Mouse (Mus musculus) layer of hippocampus, adult 9-11 months (tissue): ENCODE data around the gene Manba.

Experiments used
- DNase-seq: peaks from one replicate; pipeline ENCODE4 v3.0.0; 2022

The Manba gene

DNA sequence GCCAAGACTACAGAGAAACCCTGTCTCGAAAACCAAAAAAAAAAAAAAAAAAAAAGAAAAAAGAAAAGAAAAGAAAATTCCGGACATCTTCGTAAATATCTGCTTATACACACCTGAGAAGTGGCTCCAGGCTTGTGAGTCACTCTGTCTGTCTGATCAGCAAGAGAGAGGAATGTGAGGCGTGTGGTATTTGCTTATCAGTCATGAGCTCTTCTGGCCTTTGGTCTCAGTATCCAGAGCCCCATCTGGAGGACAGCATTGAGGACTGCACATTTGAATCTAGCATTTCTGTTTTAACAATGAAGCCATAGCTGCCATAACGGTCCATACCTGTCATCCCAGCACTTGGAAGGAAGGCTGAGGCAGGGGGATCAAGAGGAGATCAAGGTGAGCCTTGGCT lies 48.7 kb downstream of the Manba start:
- DNase-seq: no peak

DNA sequence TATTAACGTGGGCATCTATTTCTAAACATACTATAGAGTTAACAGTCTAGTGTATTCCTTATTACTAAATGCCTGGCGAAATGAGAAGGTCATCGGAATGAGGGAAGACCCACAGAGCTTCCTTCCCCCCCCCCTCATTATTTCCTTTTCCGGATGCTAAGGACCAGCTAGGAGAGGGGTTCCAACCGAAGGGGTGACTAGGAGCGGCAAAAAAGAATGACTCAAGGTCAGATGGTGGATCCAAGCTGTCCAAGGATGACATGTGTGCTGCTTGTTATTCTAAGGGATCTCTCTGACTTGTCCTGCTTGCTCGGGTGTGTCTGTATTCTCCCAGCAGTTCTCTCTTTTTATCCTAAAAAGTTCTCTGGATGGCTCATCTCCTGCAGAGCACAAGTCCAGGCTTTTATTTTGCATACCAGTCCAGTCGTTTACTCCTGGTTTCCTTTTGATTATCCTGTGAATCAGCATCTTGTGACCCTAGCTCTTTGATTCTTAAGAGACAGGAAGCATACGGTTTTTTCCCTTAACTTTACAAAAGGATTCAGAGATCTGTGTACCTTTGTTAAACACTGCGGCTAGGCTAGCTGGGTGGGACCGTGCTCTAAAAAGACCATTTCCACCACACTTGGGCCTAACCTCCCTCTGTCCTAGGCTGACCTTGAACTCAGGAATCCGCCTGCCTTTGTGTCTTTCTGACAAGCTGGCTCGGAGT lies 61.0 kb downstream of the Manba start:
- no peak for DNase-seq

DNA sequence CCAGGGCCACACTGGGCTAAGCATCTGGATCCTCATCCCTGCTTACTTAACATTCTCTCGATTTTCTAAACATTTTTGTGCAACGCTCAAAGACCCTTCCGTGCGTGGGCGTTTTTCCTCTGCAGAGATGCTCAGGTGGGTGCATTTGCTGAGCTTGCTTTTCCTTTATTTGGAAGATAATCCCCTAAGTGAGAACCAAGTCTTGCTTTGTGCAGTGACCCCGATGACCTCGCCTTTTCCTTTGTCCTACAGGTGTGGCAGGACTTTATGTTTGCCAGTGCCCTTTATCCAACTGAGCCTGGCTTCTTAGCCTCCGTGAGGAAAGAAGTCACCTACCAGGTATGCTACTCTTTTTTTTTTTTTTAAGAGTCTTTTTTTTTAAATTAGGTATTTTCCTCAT lies 61.9 kb downstream of the Manba start:
- no peak for DNase-seq

DNA sequence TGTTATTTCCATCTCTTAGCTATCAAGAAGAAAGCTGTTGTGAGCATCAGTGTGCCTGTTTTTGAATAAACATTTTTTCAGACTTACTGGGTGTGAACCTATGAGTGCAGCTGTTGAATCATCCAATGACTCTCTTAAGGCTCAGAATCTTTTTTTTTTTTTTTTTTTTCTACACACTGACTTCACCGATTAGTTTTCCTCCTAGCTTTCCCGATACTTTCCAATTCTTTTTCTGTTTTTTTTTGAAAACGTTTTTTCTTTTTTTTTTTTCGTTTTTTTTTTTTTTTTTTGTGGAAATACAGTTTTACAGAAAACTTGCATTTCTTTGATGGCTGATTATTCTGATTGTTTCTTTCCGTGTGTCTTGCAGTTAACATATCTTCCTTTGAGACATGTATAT lies 67.5 kb downstream of the Manba start:
- no peak for DNase-seq

DNA sequence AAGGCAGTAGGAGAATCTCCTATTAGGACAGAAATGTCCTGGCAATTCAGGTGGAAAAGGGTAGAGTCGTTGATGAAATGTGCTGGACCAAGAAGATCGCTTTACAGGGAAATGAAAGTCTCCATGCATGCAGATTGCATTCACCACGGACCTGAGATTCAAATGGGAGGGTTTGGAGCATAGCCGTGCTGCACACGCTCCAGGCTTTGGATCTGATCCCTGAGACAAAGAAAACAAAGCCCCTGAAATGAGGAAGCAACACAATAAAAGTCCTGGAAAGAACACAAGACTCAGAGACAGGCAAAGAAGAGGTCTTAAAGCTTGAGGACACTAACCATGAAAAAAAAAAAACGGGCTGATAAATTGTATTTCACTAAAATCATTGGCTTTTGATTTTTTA lies 69.8 kb downstream of the Manba start:
- DNase-seq: no peak

DNA sequence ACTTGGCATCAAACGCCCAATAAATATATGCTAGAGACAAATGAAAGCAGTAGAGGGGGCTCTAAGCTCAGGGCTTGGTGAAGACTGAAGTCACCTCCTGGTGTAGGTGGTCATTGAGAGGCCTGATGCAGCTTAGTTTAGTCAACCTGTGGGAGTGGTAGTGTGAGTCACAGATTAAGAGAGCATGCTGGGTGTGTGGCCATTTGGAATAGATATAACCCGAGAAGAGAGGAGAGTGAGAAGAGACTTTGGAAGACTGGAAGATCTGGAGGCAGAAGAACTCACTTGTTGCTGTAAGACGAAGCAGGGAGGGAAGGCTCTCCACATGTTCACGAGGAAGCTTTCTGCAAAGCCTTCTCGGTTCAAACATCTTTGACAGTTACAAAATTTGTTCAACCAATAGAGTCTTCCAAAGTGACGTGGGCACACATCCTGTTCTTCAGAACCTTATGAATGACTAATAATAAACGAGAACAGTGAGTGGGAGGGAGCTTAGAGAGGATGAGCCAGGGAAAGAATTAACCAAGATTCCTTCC lies 70.7 kb downstream of the Manba start:
- peak; percentile 38 for DNase-seq

DNA sequence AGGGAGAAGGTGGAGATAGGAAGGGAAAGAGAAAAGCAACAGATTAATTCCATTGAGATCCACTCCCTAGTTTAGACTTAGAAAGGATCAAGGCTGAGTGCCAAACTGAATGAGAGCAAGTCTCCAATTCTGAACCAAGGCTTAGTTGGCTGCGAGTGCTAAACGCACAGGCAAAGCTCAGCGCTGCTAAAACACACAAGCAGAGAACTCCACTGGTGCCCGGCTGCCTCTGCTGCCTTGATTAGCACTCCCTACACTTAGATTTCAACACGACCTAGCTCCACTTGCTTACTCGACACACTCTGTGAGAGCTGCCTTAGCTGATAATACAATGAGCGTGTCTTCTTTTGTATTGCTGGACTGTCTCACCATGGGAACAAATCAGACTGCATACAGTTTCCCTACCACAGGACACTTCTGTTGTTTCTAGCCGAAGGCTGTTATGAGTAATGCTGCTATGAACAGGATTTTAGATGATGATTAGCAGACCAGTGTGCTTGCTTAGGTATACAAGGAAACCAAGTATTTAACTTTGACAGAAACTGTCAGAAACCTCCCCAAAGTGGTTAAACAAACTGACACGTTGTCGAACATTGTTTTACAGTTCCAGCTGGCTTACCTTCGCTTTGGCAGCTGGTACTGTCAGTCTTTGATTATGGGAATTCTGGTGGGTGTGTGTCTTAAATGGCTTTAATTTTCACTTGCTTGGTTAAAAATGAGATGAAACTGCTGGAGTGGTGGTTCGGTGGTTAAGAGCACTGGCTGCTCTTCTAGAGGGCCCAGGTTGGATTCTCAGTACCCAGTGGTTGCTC lies 71.6 kb downstream of the Manba start:
- DNase-seq: peak; percentile 21

DNA sequence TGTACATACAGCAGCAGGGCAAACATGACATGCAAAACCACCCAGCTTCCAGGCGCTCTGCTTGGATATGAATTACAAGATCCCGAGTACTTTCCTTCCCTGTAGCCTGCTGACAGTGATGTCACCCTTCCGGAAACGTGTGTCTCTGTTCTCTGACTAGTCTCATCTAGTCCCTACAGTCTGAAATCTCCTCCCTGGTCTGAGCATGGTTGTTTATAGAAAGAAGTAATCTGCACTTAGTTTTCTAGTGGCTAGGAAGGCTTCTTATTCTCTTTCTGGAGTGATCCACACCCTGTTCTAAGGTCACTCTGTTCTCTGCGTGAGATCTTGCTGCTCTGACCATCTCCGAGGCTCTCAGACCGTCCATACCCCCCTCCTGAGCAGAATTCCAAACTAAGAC lies 76.6 kb downstream of the Manba start:
- no peak for DNase-seq

DNA sequence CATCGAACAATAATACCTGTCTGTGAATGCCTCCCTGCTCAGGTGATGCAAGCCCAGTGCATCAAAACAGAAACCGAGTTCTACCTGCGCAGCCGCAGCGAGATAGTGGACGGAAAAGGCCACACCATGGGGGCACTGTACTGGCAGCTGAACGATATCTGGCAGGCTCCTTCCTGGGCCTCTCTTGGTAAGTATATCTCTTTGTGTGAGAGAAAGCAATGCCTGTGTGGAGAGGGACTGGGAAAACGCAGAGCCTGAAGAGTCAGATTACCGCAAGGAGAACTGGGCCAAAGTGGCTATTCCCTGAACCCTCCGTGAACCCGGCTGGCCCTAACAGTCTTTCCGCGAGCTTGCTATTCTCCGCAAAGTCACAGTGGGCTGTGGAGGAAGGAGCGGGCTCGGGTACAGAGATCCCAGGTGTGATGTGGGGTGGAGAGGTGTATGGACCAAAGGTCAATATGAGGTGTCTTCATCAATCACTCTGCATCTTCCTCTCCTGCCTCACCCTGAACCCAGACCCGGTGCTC lies 77.8 kb downstream of the Manba start:
- no peak for DNase-seq

DNA sequence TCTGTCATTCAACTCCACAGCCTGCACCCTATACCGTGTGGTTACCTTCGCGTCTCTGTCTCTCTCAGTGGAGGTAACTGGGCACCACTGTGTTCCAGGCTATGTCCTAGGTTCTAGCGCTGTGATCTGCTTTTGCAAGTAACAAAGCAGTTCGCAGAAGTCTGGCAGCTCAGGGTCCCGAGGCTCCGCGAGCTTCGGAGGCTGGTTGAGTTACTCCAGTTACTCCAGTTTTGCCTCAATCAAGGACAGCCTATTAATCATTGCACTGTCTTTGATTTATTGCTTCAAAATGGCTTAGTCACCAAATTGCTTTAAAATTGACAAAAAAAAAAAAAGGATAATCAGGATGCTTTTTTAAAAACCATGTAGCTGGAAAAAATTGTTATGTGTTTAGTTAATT lies 79.3 kb downstream of the Manba start:
- DNase-seq: no peak

DNA sequence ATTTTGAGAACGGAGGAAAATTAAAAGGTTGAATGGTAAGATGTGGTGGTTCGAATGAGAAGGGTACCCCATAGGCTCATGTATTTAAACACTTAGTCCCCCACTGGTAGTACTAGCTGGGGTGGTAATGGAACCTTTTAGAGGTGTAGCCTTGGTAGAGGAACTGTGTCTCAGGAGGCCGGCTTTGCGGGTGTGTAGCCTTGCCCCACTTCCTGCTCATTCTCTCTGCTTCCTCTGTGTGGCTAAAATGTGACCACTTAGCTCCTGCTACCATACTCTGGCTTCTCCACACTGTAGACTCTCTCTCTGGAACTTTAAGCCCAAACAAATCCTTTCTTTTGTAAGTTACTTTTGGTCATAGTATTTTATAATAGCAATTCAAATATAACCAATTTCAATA lies 79.9 kb downstream of the Manba start:
- DNase-seq: no peak

DNA sequence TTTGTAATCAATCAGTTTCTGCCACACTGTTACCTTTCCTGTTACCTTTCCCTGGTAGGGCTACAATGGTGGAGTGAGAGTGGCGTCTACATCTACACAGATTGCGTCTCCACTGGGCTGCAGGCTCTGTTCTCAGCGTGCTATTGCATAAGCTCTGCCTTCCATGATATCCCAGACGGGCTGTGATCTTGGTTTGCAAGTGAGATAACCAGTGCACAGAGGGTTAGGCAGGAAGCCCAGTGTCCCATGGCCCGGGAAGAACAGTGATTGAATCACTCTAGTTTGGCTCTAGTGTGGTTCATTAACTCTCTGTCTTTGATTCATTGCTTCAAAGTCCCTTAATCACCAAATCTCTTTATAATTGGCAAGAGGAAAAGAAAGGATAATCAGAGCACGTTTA lies 82.5 kb downstream of the Manba start:
- DNase-seq: no peak

DNA sequence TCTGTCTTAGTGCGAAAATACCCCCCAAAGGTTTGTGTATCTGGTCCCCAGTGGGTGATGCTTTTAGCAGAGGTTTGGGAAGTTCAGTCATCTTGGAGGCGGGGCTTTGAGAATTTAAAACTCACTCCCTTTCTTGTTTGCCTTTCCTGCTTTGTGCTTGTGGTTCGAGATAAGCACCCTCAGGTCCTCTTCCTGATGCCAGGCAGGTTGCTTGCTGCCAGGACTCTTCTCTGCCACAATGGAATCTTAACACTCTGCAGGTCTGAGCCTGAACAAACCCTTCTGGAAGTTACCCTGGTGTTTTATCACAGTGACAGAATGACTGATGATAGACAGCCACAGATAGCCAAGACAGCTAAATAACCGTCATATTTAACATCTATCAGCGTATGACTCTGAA lies 83.2 kb downstream of the Manba start:
- no peak for DNase-seq

DNA sequence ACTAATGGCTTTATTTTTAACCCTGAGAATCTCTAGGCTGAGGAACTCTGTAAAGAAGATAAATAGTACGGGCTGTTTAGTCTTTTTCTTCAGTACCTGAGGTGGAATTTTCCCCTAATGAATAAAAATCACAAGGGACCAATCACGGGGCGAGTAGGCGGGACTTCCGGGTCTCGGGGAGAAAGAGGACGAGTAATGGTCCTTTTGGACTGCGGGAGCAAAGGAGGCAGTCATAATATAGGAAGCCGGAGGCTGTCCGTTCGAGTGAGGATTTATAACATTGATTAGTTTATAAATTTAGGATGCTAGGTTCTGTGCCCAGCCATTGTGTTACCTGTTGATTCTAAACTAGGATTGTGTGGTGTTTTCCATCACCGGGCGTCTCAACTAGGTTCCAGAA lies 86.1 kb downstream of the Manba start:
- no peak for DNase-seq

DNA sequence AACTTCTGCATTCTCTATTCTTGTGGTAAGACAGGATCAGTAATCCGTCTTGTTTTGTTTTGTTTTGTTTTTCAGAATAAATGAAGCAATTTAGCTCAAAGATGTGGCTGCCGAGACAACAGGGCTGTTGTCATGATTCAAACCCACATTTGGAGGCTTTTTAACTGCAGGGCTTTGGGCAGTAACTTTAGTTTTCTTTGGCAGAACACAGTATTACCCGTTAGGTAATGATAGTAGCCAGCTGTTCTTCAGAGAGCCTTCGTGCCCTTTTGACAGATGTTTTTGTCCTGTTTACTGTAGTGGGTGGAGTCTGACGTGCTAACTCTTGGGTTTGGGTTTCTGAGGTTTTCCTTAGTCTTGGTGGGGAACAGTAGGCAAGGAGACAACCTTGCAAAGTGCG lies 87.6 kb downstream of the Manba start:
- no peak for DNase-seq

DNA sequence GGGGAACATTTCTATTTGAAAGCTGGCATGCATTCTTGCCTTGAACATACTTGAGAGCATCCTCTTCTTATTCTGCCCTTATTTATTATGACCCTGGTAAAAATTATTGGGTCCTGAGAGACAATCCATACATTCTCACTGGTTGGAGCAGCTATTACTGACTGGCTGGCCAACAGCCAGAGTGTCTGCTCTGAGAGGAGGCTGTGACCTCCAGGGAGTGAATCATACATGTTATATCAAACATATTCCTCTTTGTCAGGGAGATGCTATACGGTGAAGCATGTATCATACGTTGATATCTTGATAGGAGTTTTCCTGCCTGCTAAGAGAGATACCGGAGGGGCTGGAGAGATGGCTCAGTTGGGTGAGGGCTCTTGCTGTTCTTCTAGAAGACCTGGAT lies 89.7 kb downstream of the Manba start:
- no peak for DNase-seq

DNA sequence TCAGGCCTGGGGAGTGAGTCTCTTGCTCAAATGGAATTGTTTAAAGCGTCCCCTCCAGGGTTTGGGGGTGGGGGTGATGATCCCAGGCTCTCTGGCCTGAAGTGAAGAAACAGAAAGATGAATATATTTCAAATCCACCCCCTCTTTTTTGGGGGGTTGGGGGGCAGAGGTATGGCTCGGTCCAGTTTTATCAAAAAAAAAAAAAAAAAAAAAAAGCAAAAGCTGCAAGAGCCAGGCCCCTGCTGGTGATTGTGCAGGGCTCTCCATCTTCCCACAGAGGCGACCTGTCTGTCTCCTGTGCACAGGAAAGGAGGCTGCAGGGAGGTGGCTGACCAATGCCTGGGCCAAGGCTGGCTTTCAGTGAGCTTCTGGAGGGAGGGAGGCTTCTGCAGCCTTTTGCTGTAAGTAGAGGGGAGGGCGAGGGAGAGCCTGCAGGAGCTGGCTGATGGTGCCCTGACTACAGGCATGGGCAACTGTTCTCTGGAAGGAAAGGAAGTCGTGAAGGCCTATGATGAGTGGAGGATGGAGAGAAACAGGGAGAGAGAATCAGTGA lies 93.3 kb downstream of the Manba start:
- DNase-seq: no peak

DNA sequence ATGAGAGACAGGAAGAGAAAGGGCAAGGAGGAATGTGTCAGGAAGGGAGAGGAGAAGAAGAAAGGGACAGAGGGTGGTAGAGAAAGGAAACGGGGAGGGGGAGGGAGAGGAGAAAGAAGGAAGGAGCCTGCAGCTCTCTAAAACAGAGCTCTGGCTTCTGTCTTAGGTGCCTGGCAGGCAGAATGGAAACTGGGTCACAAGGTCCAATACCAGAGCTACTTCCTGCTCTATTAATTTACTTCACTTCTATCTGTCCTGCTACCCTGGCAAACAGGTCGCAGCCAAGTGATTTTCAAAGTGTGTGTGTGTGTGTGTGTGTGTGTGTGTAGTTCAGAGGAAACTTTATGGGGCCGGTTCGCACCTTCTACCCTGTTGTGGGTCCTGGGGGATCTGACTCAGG lies 93.8 kb downstream of the Manba start:
- DNase-seq: no peak

DNA sequence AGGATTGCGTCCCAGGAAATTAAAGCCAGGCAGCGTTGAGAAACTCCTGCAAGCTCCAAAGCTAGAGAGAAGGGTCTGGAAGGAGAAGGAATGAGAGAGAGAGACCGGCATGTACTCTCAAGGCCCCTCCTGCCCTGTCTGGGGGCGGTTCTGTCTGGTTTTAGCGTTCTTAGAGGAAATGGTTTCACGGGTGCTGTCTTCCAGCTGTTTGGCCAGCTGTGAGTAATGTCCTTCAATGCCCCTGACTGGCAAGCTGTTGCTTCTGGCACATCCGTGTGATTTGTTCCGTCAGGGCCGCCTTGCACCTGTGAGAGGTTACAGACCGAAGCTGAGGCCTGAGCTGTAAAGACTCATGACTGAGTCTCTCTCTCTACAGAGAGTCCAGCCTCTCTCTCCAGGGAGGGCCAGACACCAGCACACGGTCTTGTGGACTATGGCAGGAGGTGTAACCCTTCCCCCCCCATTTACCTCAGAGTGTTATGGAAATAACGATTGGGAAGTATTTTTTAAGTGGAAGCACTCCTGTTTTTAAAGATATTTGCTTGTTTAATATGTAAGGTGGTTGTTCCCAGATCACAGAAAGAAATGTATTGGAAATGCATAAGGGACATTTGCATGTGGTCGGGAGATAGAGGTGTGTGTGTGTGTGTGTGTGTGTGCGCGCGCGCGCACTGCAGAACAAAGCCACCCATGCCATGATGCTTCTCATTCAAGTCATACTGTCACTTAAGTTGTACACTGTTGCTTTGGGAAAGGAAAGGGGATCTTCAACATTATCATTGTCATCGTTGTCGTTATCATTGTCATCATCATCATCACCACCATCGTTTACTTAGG lies 95.2 kb downstream of the Manba start:
- no peak for DNase-seq

DNA sequence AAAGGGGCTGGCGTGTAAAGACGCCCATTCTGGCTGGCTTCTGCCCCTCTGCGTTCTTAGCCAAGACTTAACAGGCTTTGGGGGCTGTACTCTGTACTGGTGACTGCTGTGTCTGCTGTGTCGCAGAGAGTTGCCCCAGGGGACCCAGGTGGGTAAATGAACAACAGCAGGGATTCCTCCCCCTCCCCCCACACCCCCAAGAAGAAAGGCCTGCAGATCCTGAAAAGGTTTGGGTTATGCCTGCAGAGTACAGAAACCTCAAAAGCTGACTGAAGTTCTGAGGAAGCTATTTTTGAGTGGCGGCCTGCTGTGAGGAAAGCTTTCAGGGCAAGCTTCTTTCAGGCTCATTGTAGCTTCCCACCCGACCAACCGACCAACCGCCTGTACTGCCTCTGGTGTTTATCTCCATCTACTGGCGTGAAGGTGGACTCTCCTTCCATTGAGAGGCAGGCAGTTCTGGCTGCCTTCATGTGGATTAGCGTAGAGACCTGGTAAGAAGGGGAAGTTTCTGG lies 96.3 kb downstream of the Manba start:
- DNase-seq: peak; percentile 24

DNA sequence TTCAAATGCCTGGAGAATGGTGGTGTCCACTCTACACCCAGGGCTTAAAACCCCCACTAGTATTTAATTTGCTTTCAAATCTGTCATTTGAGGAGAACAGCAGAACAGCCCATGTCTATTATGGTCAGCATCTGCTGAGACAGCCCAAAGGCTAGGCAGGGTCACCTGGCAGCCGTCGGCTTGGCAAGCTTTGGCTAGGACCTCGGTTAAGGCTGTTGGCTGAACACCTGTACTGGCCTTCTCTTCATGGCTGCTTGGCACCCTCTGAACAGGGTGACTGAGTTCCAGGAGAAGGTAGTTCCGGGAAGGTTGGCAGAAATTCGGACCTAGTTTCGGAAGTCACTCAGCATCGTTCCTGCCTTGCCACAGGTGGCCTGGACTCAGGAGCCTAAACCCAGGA lies 96.8 kb downstream of the Manba start:
- DNase-seq: no peak

DNA sequence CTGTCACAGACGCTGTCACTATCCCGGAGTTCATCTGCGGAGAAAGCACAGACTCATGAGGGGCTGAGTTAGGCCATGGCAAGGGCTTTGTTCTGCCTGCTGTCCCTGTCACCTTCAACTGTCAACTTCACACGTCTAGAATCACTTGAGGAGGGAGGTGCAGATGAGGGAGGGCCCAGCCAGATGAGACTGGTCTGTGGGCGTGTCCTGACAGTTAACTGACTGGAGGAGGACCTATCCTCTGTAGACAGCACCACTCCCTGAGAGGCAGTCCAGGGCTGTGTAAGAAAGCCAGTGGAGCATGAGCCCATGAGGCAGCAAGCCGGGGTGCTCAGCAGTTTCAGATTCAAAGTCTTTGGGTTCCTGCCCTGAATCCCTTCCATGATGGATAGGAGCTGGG lies 100.1 kb downstream of the Manba start:
- DNase-seq: no peak

DNA sequence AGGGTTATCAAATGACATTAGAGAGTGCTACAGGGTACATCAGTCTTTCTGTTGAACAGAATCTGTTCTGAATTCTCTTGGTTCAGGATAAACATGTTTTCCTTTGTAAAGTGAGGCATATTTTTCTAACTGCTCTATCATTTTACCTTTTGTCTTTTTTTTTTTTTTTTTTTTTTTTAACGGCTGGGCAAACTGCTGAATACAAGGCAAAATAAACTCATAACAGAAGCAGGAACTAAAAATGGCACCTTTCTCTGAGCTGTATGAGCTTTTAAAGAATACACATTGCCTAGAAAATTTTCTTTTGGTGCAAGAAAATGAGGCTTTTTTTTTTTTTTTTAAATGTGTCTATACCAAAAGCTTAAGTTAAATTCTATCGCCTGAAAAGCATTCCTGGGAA lies 100.6 kb downstream of the Manba start:
- DNase-seq: no peak
